Mouse (Mus musculus) cerebellum, postnatal 4 days (tissue): ENCODE results near the gene Olfr309.
"Not testable (repeated sequence)": the region's sequence is repeated elsewhere in the genome, so short reads cannot be mapped to it uniquely, and the experiment has no call there.

Experiments used
- DNase-seq, 2 experiments: peaks; one replicate each; pipeline ENCODE4 v3.0.0; 2022; ENCODE audit warnings: low spot score in 2 of 2, mixed read lengths in 1 of 2

The Olfr309 gene

GRCm38 (mm10) chr7:86313608-86314007 is at the start of gene Olfr309:
Gene Olfr309, minus strand, starts transcription at chr7:86313708.
- DNase-seq = no peak

- not testable (repeated sequence) for DNase-seq
Observed at GRCm38 (mm10) chr7:86346296-86346695, 32.8 kb upstream of the Olfr309 start.

- no peak for DNase-seq
Observed at GRCm38 (mm10) chr7:86344253-86344652, 30.7 kb upstream of the Olfr309 start.

- no peak for DNase-seq
Observed at GRCm38 (mm10) chr7:86342881-86343565, 29.5 kb upstream of the Olfr309 start.

- no peak for DNase-seq
Observed at GRCm38 (mm10) chr7:86337486-86337885, 24.0 kb upstream of the Olfr309 start, which contains the start of gene Olfr307. Gene Olfr307, minus strand, starts transcription at chr7:86337586.

GRCm38 (mm10) chr7:86325530-86325929 is 12.0 kb upstream of the Olfr309 start, which contains the start of gene Olfr308:
Gene Olfr308, minus strand, starts transcription at chr7:86325630.
- no peak for DNase-seq

- DNase-seq = no peak
Observed at GRCm38 (mm10) chr7:86321323-86321722, 7.8 kb upstream of the Olfr309 start.

GRCm38 (mm10) chr7:86277072-86277471 is 36.4 kb downstream of the Olfr309 start, which contains the start of gene Olfr310:
Gene Olfr310, minus strand, starts transcription at chr7:86277172.
- no peak for DNase-seq
